Mouse (Mus musculus) forebrain, embryonic 11.5 days (tissue): ENCODE measurements around the gene Map1b. TPM values are rescaled to one million over a fixed set of nuclear protein-coding genes. Genes with fewer than 3 reads are reported as not detected.

Experiments used
- ATAC-seq: fragments of 200-750 bp; cut with Nextera tagmentation; replicated peaks from 2 replicates; pipeline ENCODE4 v1.8.0; 2017; ENCODE audit warnings: moderate TSS enrichment; ENCODE audit not compliant: low FRiP score
- DNase-seq: peaks from one replicate; pipeline ENCODE4 v3.0.0-alpha.2; 2017; ENCODE audit warnings: low spot score
- H3K27ac ChIP-seq: fragments of 300-500 bp; sonication (generic); 2 replicates; pipeline ENCODE4 v1.5.1; 2014; ENCODE audit warnings: low read depth, low read length
- H3K27me3 ChIP-seq: fragments of 300-500 bp; sonication (generic); 2 replicates; pipeline ENCODE4 v1.6.1; 2014; ENCODE audit warnings: mild to moderate bottlenecking, low read length, mixed read lengths; ENCODE audit not compliant: control insufficient read depth, insufficient read depth
- H3K36me3 ChIP-seq: fragments of 300-500 bp; sonication (generic); 2 replicates; pipeline ENCODE4 v1.6.1; 2014; ENCODE audit warnings: mild to moderate bottlenecking, low read length, moderate library complexity, mixed read lengths; ENCODE audit not compliant: control insufficient read depth, insufficient read depth
- H3K4me1 ChIP-seq: fragments of 300-500 bp; sonication (generic); replicated peaks from 2 replicates; pipeline ENCODE4 v1.6.1; 2014; ENCODE audit warnings: low read length, mixed read lengths; ENCODE audit not compliant: control insufficient read depth, insufficient read depth
- H3K4me2 ChIP-seq: fragments of 300-500 bp; sonication (generic); 2 replicates; pipeline ENCODE4 v1.6.1; 2014; ENCODE audit warnings: low read depth, mild to moderate bottlenecking, low read length, moderate library complexity, mixed read lengths; ENCODE audit not compliant: severe bottlenecking
- H3K4me3 ChIP-seq: fragments of 300-500 bp; sonication (generic); 2 replicates; pipeline ENCODE4 v1.5.1; 2014; ENCODE audit warnings: low read depth, low read length
- H3K9ac ChIP-seq: fragments of 300-500 bp; sonication (generic); 2 replicates; pipeline ENCODE4 v1.6.1; 2014; ENCODE audit warnings: low read length
- H3K9me3 ChIP-seq: fragments of 300-500 bp; sonication (generic); 2 replicates; pipeline ENCODE4 v1.6.1; 2016; ENCODE audit warnings: low read length, mixed read lengths; ENCODE audit not compliant: control insufficient read depth
- WGBS: fragments of 180-500 bp; shearing (Covaris S2); extraction: QIAGEN DNeasy Blood & Tissue Kit; methylation state at CpG from one replicate; pipeline ENCODE4 v1.1.7; 2014; 5-methylcytosine and 5-hydroxymethylcytosine counted together
- polyA plus RNA-seq: library from polyadenylated mRNA; unstranded; fragments of >200 nt; fragmentation: Nextera tagmentation; extraction: Ambion mirVana; gene quantifications from 2 replicates; pipeline ENCODE4 v1.2.1, GENCODE M21; 2014

The Map1b gene
- polyA plus RNA-seq, 1 experiment from 2014 or later = 854 TPM

GRCm38 (mm10) chr13:99502911-99503310 is 13.4 kb downstream of the Map1b start:
- no peaks in the 10 kb centered on the region for H3K27me3 ChIP-seq
- no peaks in the 10 kb centered on the region for H3K9me3 ChIP-seq
- no peak overlapping the region for H3K4me3 ChIP-seq
- H3K9ac ChIP-seq = peak overlapping the region; percentile 8; the same call in 1 of the 2 replicates
- ATAC-seq = no peak
- peak; percentile 41 for DNase-seq
- peaks cover 30% of the 10 kb centered on the region for H3K4me1 ChIP-seq
- WGBS = 48% methylated on average over 7 of the region's 7 CpGs
- peak overlapping the region; percentile 90 for H3K27ac ChIP-seq
- no peak overlapping the region for H3K4me2 ChIP-seq
- peaks cover 5% of the 10 kb centered on the region; the same call in 1 of the 2 replicates for H3K36me3 ChIP-seq

- peak; percentile 61 for DNase-seq
- peak overlapping the region; percentile 29 for H3K9ac ChIP-seq
- H3K36me3 ChIP-seq = peaks cover 3% of the 10 kb centered on the region; the same call in 1 of the 2 replicates
- H3K4me1 ChIP-seq = peaks cover 30% of the 10 kb centered on the region
- 48% methylated on average over 13 of the region's 13 CpGs for WGBS
- H3K4me2 ChIP-seq = peak overlapping the region; percentile 18; the same call in 1 of the 2 replicates
- no peaks in the 10 kb centered on the region for H3K9me3 ChIP-seq
- H3K4me3 ChIP-seq = no peak overlapping the region
- H3K27ac ChIP-seq = peak overlapping the region; percentile 90
- ATAC-seq = peak; percentile 52
- no peaks in the 10 kb centered on the region for H3K27me3 ChIP-seq
Observed at GRCm38 (mm10) chr13:99502126-99502744, 14.1 kb downstream of the Map1b start.

GRCm38 (mm10) chr13:99501393-99501792 is 14.9 kb downstream of the Map1b start:
- H3K4me3 ChIP-seq = no peak overlapping the region

GRCm38 (mm10) chr13:99500609-99501008 is 15.7 kb downstream of the Map1b start:
- Histone ChIP-seq H3K9ac (peak overlapping the region; percentile 37; the same call in 1 of the 2 replicates), H3K4me3 (no peak overlapping the region), H3K9me3 (no peaks in the 10 kb centered on the region), H3K27me3 (no peaks in the 10 kb centered on the region), H3K27ac (peak overlapping the region; percentile 90), H3K36me3 (no peaks in the 10 kb centered on the region), H3K4me2 (no peak overlapping the region), H3K4me1 (peaks cover 30% of the 10 kb centered on the region)
- WGBS = 72% methylated on average over 3 of the region's 3 CpGs
- DNase-seq = no peak
- no peak for ATAC-seq

More at GRCm38 (mm10) chr13:99501393-99501792, 14.9 kb downstream of the Map1b start:
- H3K27me3 ChIP-seq = no peaks in the 10 kb centered on the region
- 30% methylated on average over 7 of the region's 7 CpGs for WGBS
- ATAC-seq = peak; percentile 58
- peak; percentile 78 for DNase-seq
- peak overlapping the region; percentile 90 for H3K27ac ChIP-seq
- H3K9me3 ChIP-seq = no peaks in the 10 kb centered on the region
- H3K9ac ChIP-seq = peak overlapping the region; percentile 37
- H3K4me1 ChIP-seq = peaks cover 30% of the 10 kb centered on the region
- peak overlapping the region; percentile 18; the same call in 1 of the 2 replicates for H3K4me2 ChIP-seq
- peaks cover 3% of the 10 kb centered on the region; the same call in 1 of the 2 replicates for H3K36me3 ChIP-seq

- DNase-seq (no peak), ATAC-seq (0 out of 2 replicates have a peak, but pooled peaks have one; percentile 31)
- no peak overlapping the region for H3K4me3 ChIP-seq
- no peaks in the 10 kb centered on the region for H3K9me3 ChIP-seq
- no peak overlapping the region for H3K4me2 ChIP-seq
- H3K27ac ChIP-seq = peak overlapping the region; percentile 90; the same call in 1 of the 2 replicates
- 52% methylated on average over 9 of the region's 9 CpGs for WGBS
- no peaks in the 10 kb centered on the region for H3K36me3 ChIP-seq
- H3K27me3 ChIP-seq = no peaks in the 10 kb centered on the region
- H3K4me1 ChIP-seq = peaks cover 30% of the 10 kb centered on the region
- no peak overlapping the region for H3K9ac ChIP-seq
Observed at GRCm38 (mm10) chr13:99499764-99500163, 16.6 kb downstream of the Map1b start.

GRCm38 (mm10) chr13:99496106-99496505 is 20.2 kb downstream of the Map1b start:
- Histone ChIP-seq H3K9me3 (no peaks in the 10 kb centered on the region), H3K27me3 (no peaks in the 10 kb centered on the region), H3K9ac (no peak overlapping the region), H3K36me3 (no peaks in the 10 kb centered on the region), H3K4me1 (peaks cover 19% of the 10 kb centered on the region), H3K27ac (no peak overlapping the region), H3K4me3 (no peak overlapping the region), H3K4me2 (no peak overlapping the region)
- DNase-seq (peak; percentile 42), ATAC-seq (no peak)
- 87% methylated on average over 7 of the region's 7 CpGs for WGBS

GRCm38 (mm10) chr13:99494416-99494815 is 21.9 kb downstream of the Map1b start:
- peaks cover 9% of the 10 kb centered on the region for H3K4me1 ChIP-seq
- H3K9me3 ChIP-seq = no peaks in the 10 kb centered on the region
- H3K27me3 ChIP-seq = no peaks in the 10 kb centered on the region
- H3K4me3 ChIP-seq = no peak overlapping the region
- ATAC-seq (no peak), DNase-seq (no peak)
- H3K27ac ChIP-seq = peak overlapping the region; percentile 93; the same call in 1 of the 2 replicates
- whole genome bisulfite sequencing = 72% methylated on average over 10 of the region's 10 CpGs
- peaks cover 6% of the 10 kb centered on the region; the same call in 1 of the 2 replicates for H3K36me3 ChIP-seq
- no peak overlapping the region for H3K4me2 ChIP-seq
- H3K9ac ChIP-seq = no peak overlapping the region

- 45% methylated on average over 5 of the region's 5 CpGs for WGBS
- H3K4me2 ChIP-seq = peak overlapping the region; percentile 29; the same call in 1 of the 2 replicates
- peak overlapping the region; percentile 93 for H3K27ac ChIP-seq
- H3K36me3 ChIP-seq = peaks cover 10% of the 10 kb centered on the region; the same call in 1 of the 2 replicates
- no peak overlapping the region for H3K4me3 ChIP-seq
- peaks cover 9% of the 10 kb centered on the region for H3K4me1 ChIP-seq
- 0 out of 2 replicates have a peak, but pooled peaks have one; percentile 42 for ATAC-seq
- H3K27me3 ChIP-seq = no peaks in the 10 kb centered on the region
- peak overlapping the region; percentile 23; the same call in 1 of the 2 replicates for H3K9ac ChIP-seq
- no peaks in the 10 kb centered on the region for H3K9me3 ChIP-seq
- no peak for DNase-seq
Observed at GRCm38 (mm10) chr13:99493304-99493904, 22.9 kb downstream of the Map1b start.
